Mouse (Mus musculus) adrenal gland, adult 2 months (tissue): Measurements from ENCODE around the gene Fgfr4. TPM values are rescaled to one million over a fixed set of nuclear protein-coding genes. Genes with fewer than 3 reads are reported as not detected.

Experiments used
- DNase-seq: peaks from one replicate; pipeline ENCODE4 v3.0.0; 2021
- long read RNA-seq: library from polyadenylated mRNA; stranded (forward); transcript quantifications from one replicate; pipeline ENCODE4 v2.0.0, GENCODE M21; 2021
- polyA plus RNA-seq: library from polyadenylated mRNA; depleted of rRNA; stranded (reverse); fragments of >200 nt; gene quantifications from 2 replicates; pipeline ENCODE4 v1.2.3, GENCODE M21; 2012; rRNA removed
- total RNA-seq, 2 experiments: library from RNA; stranded (reverse); gene quantifications; 2 replicates each; pipeline ENCODE4 v1.2.3; 2021

Fgfr4 gene
- total RNA-seq (10 to 100 TPM; 29.4 to 41.2 TPM), polyA plus RNA-seq (46.5 and 82.7 TPM in 2 replicates)
- long read RNA-seq, transcript Fgfr4-201 (18 exons, 3,324 nt) = major isoform, 9 of 21 reads
- long read RNA-seq, partial matches to known transcripts = 7 of 21 reads
- long read RNA-seq, other reads (novel, unspliced or antisense) = 5 of 21 reads

- peak; percentile 92 for DNase-seq
These were observed at the start of gene Fgfr4 for GRCm38 (mm10) chr13:55152621-55153415. Fgfr4 (plus strand) TSS chr13:55152640.

- no peak for DNase-seq
These were observed 49.1 kb upstream of the Fgfr4 start for GRCm38 (mm10) chr13:55103351-55103750.

- peak; percentile 98 for DNase-seq
These were observed 47.1 kb upstream of the Fgfr4 start, which contains the start of gene Zfp346 for GRCm38 (mm10) chr13:55105045-55105952. Zfp346 (plus strand) TSS chr13:55105311.

- peak; percentile 87 for DNase-seq
These were observed 46.3 kb upstream of the Fgfr4 start for GRCm38 (mm10) chr13:55105953-55106691.

GRCm38 (mm10) chr13:55107116-55107515 is 45.3 kb upstream of the Fgfr4 start:
- DNase-seq = peak; percentile 34

- peak; percentile 89 for DNase-seq
These were observed 44.7 kb upstream of the Fgfr4 start for GRCm38 (mm10) chr13:55107694-55108093.

- DNase-seq = no peak
These were observed 38.1 kb upstream of the Fgfr4 start for GRCm38 (mm10) chr13:55114375-55114774.

- DNase-seq = no peak
These were observed 27.5 kb upstream of the Fgfr4 start for GRCm38 (mm10) chr13:55124903-55125302.

GRCm38 (mm10) chr13:55133448-55133847 is 19.0 kb upstream of the Fgfr4 start, which contains the start of gene Gm17617:
Gm17617 (minus strand) TSS chr13:55133548.
- DNase-seq = no peak

- DNase-seq = peak; percentile 47
These were observed 17.1 kb upstream of the Fgfr4 start for GRCm38 (mm10) chr13:55135382-55135781.

GRCm38 (mm10) chr13:55140271-55140670 is 12.2 kb upstream of the Fgfr4 start:
- no peak for DNase-seq

GRCm38 (mm10) chr13:55153951-55154350 is 1.5 kb downstream of the Fgfr4 start:
- DNase-seq = peak; percentile 39

GRCm38 (mm10) chr13:55162365-55162764 is 9.9 kb downstream of the Fgfr4 start:
- no peak for DNase-seq

GRCm38 (mm10) chr13:55163553-55163952 is 11.1 kb downstream of the Fgfr4 start:
- DNase-seq = no peak

- no peak for DNase-seq
These were observed 13.4 kb downstream of the Fgfr4 start for GRCm38 (mm10) chr13:55165831-55166339.

GRCm38 (mm10) chr13:55166806-55167725 is 14.6 kb downstream of the Fgfr4 start:
- no peak for DNase-seq

GRCm38 (mm10) chr13:55167798-55168197 is 15.4 kb downstream of the Fgfr4 start:
- DNase-seq = no peak

- DNase-seq = no peak
These were observed 15.8 kb downstream of the Fgfr4 start for GRCm38 (mm10) chr13:55168255-55168654.

- peak; percentile 35 for DNase-seq
These were observed 16.5 kb downstream of the Fgfr4 start for GRCm38 (mm10) chr13:55168958-55169369.
